8 mouse cellular contexts compared by ENCODE assay signal in genomic region chr8:85299434-85300077, GRCm38 (mm10). TPM values are rescaled to one million over a fixed set of nuclear protein-coding genes. Genes with fewer than 3 reads are reported as not detected.
DNase-seq lines count a peak whose midpoint lies in the region; ATAC-seq and TF ChIP-seq lines count a peak whose summit lies in the region.

TSS of gene Orc6 (plus strand) at chr8:85299632.
TSS of gene Vps35 (minus strand) at chr8:85299802.

- H3K9me3 ChIP-seq in ES-E14 (ENCODE audit: control insufficient read depth, insufficient read depth, low read depth, low read length), result no peaks in the 10 kb centered on the region
- no peaks in the 10 kb centered on the region for H3K9me3 ChIP-seq in forebrain, embryonic 15.5 days

- H3K4me3 ChIP-seq in ES-E14 (ENCODE audit: insufficient read depth in 1 of 2, low read depth in 1 of 2, low read length in 2 of 2, poor library complexity in 1 of 2, severe bottlenecking in 1 of 2), result peak within 1 kb of the TSS; percentile 84 to 85
- H3K4me3 ChIP-seq in forebrain, embryonic 15.5 days, result peak within 1 kb of the TSS; percentile 96
- peak within 1 kb of the TSS; percentile 95 for H3K4me3 ChIP-seq in lung, adult 2 months (replicated peaks; ENCODE audit: extremely low read depth, low read depth, low read length)

- ATAC-seq in forebrain, embryonic 15.5 days (replicated peaks), result peak; percentile 99
- ATAC-seq in neutrophil, adult 5-6 weeks (ENCODE audit: extremely low read depth, insufficient number of reproducible peaks, low FRiP score, poor library complexity, severe bottlenecking), result peak; percentile 90

- TF ChIP-seq CTCF in lung, adult 2 months (IDR thresholded peaks at IDR 0.05; ENCODE audit: insufficient read depth, low read length), result no peak

- H3K4me1 ChIP-seq in ES-E14 (ENCODE audit: control insufficient read depth in 2 of 2, insufficient read depth in 2 of 2, low read length in 2 of 2, poor library complexity in 1 of 2), result peaks cover 2 to 3% of the 10 kb centered on the region in 2 experiments; a peak in 2 of 4 replicates
- peaks cover 38% of the 10 kb centered on the region for H3K4me1 ChIP-seq in forebrain, embryonic 15.5 days
- peaks cover 3% of the 10 kb centered on the region; the same call in 1 of the 2 replicates for H3K4me1 ChIP-seq in lung, adult 2 months (ENCODE audit: control insufficient read depth, insufficient read depth, low read length)

- peak within 1 kb of the TSS; percentile 82 for H3K4me2 ChIP-seq in forebrain, embryonic 15.5 days (replicated peaks)

- WGBS in forebrain, embryonic 15.5 days, result under 1% methylated on average over 63 of the region's 63 CpGs
- under 1% methylated on average over 63 of the region's 63 CpGs for WGBS in lung, adult 2 months

- H3K27ac ChIP-seq in ES-E14 (ENCODE audit: insufficient read depth, low read depth, low read length, poor library complexity, severe bottlenecking), result peak within 1 kb of the TSS; percentile 92
- H3K27ac ChIP-seq in forebrain, embryonic 15.5 days (replicated peaks), result peak within 1 kb of the TSS; percentile 99

- peaks cover 9% of the 10 kb centered on the region for H3K36me3 ChIP-seq in ES-E14 (ENCODE audit: control insufficient read depth, insufficient read depth, low read length, poor library complexity, severe bottlenecking)
- peaks cover 18% of the 10 kb centered on the region for H3K36me3 ChIP-seq in forebrain, embryonic 15.5 days

- H3K9ac ChIP-seq in ES-E14 (ENCODE audit: insufficient read depth, low read depth, low read length, poor library complexity, severe bottlenecking), result peak within 1 kb of the TSS; percentile 98
- peak within 1 kb of the TSS; percentile 94 for H3K9ac ChIP-seq in forebrain, embryonic 15.5 days (replicated peaks)

- DNase-seq in ES-E14 (ENCODE audit: low read depth, low spot score), result peak; percentile 97
- DNase-seq in cerebellum, adult 11-12 months, result peak; percentile 94
- peak; percentile 93 for DNase-seq in heart, postnatal 25 days (ENCODE audit: low spot score)
- peak; percentile 92 to 97 for DNase-seq in layer of hippocampus, adult 18-20 months (ENCODE audit: low spot score in 2 of 2)
- peak; percentile 93 for DNase-seq in lung, adult 2 months
- DNase-seq in thymus, adult 18-20 months, result peak; percentile 92 to 94

- TF ChIP-seq POLR2A in lung, adult 2 months (IDR thresholded peaks at IDR 0.05; ENCODE audit: borderline replicate concordance, extremely low read depth, low read depth, low read length), result peak; percentile 80; the same call in 1 of the 2 replicates

- intact Hi-C loops in heart, postnatal 25 days (cut with DNase I), result loop anchor here (10.0 kb wide), 2 partner anchors 225 to 255 kb away; partner anchors contain the start of genes Dhps and Dnaja2

- in situ Hi-C loops in ES-E14 (cut with MboI; ENCODE audit: low sequenced_read_pairs in 2 of 2, unreplicated experiment in 2 of 2), result no loop called here

- H3K27me3 ChIP-seq in forebrain, embryonic 15.5 days, result no peaks in the 10 kb centered on the region

TF ChIP-seq in ES-E14, 5 proteins besides CTCF, POLR2A, EP300 and RAD21:
- TF ChIP-seq ZNF384 (IDR thresholded peaks at IDR 0.05; ENCODE audit: low read depth, low read length) (no peak), CHD2 (IDR thresholded peaks at IDR 0.05; ENCODE audit: low read depth, low read length) (peak; percentile 89), ZC3H11A (IDR thresholded peaks at IDR 0.05; ENCODE audit: borderline replicate concordance, low read depth, low read length) (peak; percentile 16; the same call in 1 of the 2 replicates), HCFC1 (IDR thresholded peaks at IDR 0.05; ENCODE audit: borderline replicate concordance, insufficient read depth, low read length) (peak; percentile 47; the same call in 1 of the 2 replicates), MAFK (IDR thresholded peaks at IDR 0.05; ENCODE audit: insufficient read depth, low read depth, low read length) (no peak)
TF ChIP-seq in ES-E14: peak in this region for 3.

RNA-seq across cellular contexts. Expression of gene Orc6, which starts in this region (rescaled TPM):
- total RNA-seq in ES-E14 (2012; rRNA removed), result 60.7 and 105 TPM in 2 replicates
- polyA plus RNA-seq in forebrain, embryonic 15.5 days (2015; fragmentation: Nextera tagmentation; extraction: Ambion mirVana), result 82.8 and 87.4 TPM in 2 replicates
- 1 to 10 TPM; 7.0 to 7.9 TPM for total RNA-seq in heart, postnatal 25 days (2021)
- total RNA-seq in layer of hippocampus, adult 18-20 months (2021), result 10 to 100 TPM; 29.1 to 29.6 TPM
- polyA plus RNA-seq in lung, adult 2 months (2012; rRNA removed), result 10.1 and 11.9 TPM in 2 replicates
- 20.3 and 21.1 TPM in 2 replicates for total RNA-seq in neutrophil, adult 5-6 weeks (2017)

RNA-seq across cellular contexts. Expression of gene Vps35, which starts in this region (rescaled TPM):
- total RNA-seq in ES-E14 (2012; rRNA removed), result 74.8 and 109 TPM in 2 replicates
- polyA plus RNA-seq in forebrain, embryonic 15.5 days (2015; fragmentation: Nextera tagmentation; extraction: Ambion mirVana), result 175 and 190 TPM in 2 replicates
- total RNA-seq in heart, postnatal 25 days (2021), result 10 to 100 TPM; 64.5 to 70.6 TPM
- total RNA-seq in layer of hippocampus, adult 18-20 months (2021), result 100 to 1,000 TPM; 126 to 129 TPM
- polyA plus RNA-seq in lung, adult 2 months (2012; rRNA removed), result 11.9 and 19.9 TPM in 2 replicates
- 79.3 and 86.3 TPM in 2 replicates for total RNA-seq in neutrophil, adult 5-6 weeks (2017)

Comparison
In these comparisons a context has a peak if more than half of its experiments do, and no peak if none do; other contexts are left out.
1. Peak in every context shown above with its lines: DNase-seq, ATAC-seq, H3K4me3 ChIP-seq and H3K27ac ChIP-seq.